Mouse (Mus musculus) testis, adult 10 weeks (tissue): ENCODE results near the gene Fam209. TPM values are rescaled to one million over a fixed set of nuclear protein-coding genes. Genes with fewer than 3 reads are reported as not detected.

Source experiments
- polyA plus RNA-seq: library from polyadenylated mRNA; stranded (reverse); fragments of 350-450 nt; fragmentation: Illumina TruSeq; extraction: RNeasy Lipid Tissue Mini Kit (QIAGEN cat#74804); gene quantifications from one replicate; pipeline ENCODE4 v1.2.3, GENCODE M21; 2014; ENCODE audit warnings: low read depth, low replicate concordance

The Fam209 gene
- 410 TPM for polyA plus RNA-seq

GRCm38 (mm10) chr2:172472318-172472717 lies at the start of gene Fam209:
Fam209 (plus strand) TSS chr2:172472520.

GRCm38 (mm10) chr2:172439843-172440639 lies 32.3 kb upstream of the Fam209 start, which contains the start of gene Rtf2:
Rtf2 (plus strand) TSS chr2:172440556.

GRCm38 (mm10) chr2:172458496-172458895 lies 13.8 kb upstream of the Fam209 start, which contains the start of gene Gcnt7:
Gcnt7 (minus strand) TSS chr2:172458596.

Other genes starting within 250 kb of the Fam209 start
- not detected for gene Mc3r, start 224.0 kb upstream of the Fam209 start, polyA plus RNA-seq
- gene Fam210b, start 127.0 kb upstream of the Fam209 start, polyA plus RNA-seq: 11.5 TPM
- 73.7 TPM for gene Aurka, start 102.0 kb upstream of the Fam209 start, polyA plus RNA-seq
- gene Cstf1, start 101.8 kb upstream of the Fam209 start, polyA plus RNA-seq: 19.4 TPM
- gene Cass4, start 78.7 kb upstream of the Fam209 start, polyA plus RNA-seq: 0.17 TPM
- gene Rtf2, start 32.0 kb upstream of the Fam209 start, polyA plus RNA-seq: 3.8 TPM
- 0.11 TPM for gene Gcnt7, start 13.9 kb upstream of the Fam209 start, polyA plus RNA-seq
- not detected for gene Tfap2c, start 77.1 kb downstream of the Fam209 start, polyA plus RNA-seq